Mouse (Mus musculus) brain, embryonic 14.5 days (tissue): ENCODE data around the gene Cycs. TPM values are rescaled to one million over a fixed set of nuclear protein-coding genes. Genes with fewer than 3 reads are reported as not detected.
A peak's percentile ranks its signal among the peaks of the same experiment; 100 is the strongest.

ENCODE experiments used
- DNase-seq: peaks from one replicate; pipeline ENCODE4 v3.0.0-alpha.2; 2011; ENCODE audit warnings: low read depth
- CTCF ChIP-seq: fragments of 200-500 bp; IDR thresholded peaks from 2 replicates; pipeline ENCODE4 v1.5.1; 2012; ENCODE audit warnings: inconsistent platforms, mild to moderate bottlenecking, moderate library complexity, borderline replicate concordance; ENCODE audit not compliant: insufficient read depth, insufficient read length; ENCODE audit errors: extremely low read depth
- POLR2A ChIP-seq: fragments of 200-500 bp; IDR thresholded peaks from 2 replicates; pipeline ENCODE4 v1.6.1; 2012; ENCODE audit warnings: mild to moderate bottlenecking, inconsistent platforms, borderline replicate concordance; ENCODE audit not compliant: poor library complexity, insufficient read depth, insufficient read length, severe bottlenecking; ENCODE audit errors: extremely low read depth
- polyA plus RNA-seq: library from polyadenylated mRNA; depleted of rRNA; stranded (reverse); fragments of >200 nt; gene quantifications from 2 replicates; pipeline ENCODE4 v1.2.3, GENCODE M21; 2012; rRNA removed

The Cycs gene
- 41.3 and 42.7 TPM in 2 replicates for polyA plus RNA-seq

DNA sequence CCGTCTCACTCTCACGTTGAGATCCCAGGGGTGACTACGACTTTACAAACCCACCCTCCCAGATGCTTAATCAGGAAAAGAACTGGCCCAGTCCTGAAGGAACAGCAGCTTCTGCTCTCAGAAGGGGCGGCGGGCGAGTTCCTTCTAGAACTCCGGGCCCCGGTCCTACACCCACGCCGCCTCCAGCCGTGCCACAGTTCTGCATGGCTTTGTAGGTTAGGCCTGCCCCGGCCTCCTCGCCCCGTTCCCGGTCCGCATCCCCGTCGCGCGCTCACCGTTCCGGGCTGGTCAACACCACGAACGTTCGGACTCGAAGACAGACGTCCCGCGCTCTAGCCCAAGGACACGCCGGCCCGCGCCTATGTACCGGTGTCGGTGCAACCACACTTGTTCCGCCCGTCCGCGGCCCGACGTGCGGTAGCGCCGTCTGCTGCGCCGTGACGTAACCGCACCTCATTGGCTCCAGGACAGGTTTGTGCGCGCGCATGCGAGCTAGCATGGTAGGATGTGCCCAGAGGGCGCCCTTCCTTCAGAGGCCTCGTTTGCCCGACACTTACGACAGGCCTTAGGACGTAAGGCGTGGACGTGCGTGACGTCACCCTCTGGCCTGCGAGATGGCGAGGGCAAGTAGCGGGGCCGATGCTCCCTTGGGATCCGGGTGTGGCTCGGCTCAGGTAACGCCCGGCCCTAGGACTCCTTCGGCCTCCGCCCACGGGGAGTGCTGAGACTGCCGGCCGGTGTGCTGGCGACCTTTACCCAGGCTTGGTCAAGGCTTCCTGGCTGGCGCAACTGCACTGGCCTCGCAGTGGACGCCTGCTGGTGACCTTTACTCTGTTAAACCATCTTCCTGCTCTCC, at the start of gene Cycs:
Gene Cycs, minus strand, starts transcription at position 398 of the 856 bp plus-strand sequence.
- peak; percentile 100 for DNase-seq
- TF ChIP-seq POLR2A = peak; percentile 57; the same call in 1 of the 2 replicates
- TF ChIP-seq CTCF = peak; percentile 4; the same call in 1 of the 2 replicates

DNA sequence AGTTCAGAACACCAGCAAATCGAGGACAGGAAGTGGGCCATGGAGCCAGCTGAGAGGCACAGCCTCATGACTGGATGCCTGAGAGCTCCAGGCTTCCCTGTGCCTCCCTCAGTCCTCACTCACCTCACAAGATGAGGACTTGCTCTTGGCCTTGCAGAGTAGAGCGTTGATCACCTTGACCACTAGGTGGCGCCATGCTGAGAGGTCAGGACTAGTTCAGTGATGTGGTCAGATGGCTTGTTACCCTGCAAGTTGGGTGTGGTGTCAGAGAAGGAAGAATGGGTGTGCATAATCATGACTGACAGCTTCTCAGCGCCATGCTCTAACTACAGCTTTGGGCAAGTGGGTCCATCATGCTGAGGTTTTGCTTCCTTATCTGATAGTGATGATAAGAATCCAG, 35.3 kb upstream of the Cycs start:
- DNase-seq = peak; percentile 35
- TF ChIP-seq POLR2A (no peak), CTCF (peak; percentile 62)

DNA sequence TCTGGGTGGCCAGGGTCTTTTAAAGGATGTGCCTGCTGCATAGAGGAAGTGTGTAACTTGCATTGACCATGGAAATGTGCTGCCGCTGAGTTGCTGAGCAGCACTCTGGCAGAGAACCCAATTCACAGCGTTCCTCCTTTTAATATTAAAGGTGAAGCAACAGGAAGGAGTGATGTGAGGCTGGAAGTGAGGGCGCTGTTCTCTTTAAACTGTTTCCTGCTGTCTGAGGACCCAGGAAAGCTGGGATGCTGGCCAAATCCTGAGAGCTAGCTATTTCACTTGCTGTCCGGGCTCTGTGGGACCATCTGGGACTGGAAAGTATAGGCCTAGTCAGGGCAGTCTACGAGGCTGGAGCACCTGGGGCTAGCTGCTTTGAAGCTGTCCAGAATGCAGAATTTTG, 32.2 kb upstream of the Cycs start:
- TF ChIP-seq CTCF (no peak), POLR2A (no peak)
- peak; percentile 74 for DNase-seq

DNA sequence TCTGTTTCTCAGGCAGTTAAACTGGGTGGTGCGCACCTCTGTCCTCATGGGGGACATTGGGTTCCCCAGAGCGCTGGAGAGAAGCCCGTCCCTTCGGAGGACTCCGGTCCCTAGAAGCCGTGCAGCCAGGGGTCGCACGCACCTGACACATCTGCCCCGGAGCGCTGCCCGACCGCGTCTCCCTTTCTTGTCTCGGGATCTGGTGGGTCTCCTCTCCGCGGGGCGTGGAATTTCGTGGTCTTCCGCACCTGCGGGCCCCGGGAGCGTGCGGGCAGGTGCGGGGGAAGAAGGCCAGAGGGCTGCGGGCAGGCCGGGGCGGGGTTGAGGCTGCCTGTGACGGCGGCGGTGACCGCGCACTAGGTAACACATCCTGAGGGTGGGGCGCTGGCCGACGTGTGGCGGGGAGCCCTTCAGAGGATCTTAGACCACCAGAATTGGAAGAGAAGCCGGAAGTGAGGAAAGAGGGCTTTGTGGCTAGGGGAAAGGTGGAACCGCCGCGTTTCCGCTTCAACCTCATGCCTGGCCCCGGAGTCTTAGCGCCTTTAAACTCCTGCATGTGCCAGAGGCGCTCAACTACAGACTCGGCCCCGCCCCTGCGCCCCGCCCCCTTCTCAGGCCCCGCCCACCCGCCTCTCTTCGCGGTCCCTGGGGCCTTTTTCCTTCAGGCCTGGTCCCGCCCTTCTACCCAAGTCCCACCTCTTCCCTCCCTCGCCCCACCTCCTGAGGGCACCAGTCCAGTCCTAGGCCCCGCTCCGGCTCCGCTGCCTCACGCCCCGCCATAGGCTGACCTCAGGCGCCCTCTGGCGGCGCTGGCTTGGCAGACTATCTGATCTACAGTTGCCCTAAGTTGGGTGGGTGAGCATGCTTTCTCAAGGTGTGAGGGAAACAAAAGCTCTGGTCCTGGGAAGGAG, 30.2 kb upstream of the Cycs start, which contains the start of gene 4921507P07Rik:
Gene 4921507P07Rik, minus strand, starts transcription at position 332 of the 911 bp plus-strand sequence.
- TF ChIP-seq CTCF (peak; percentile 75), POLR2A (no peak)
- DNase-seq = peak; percentile 96

DNA sequence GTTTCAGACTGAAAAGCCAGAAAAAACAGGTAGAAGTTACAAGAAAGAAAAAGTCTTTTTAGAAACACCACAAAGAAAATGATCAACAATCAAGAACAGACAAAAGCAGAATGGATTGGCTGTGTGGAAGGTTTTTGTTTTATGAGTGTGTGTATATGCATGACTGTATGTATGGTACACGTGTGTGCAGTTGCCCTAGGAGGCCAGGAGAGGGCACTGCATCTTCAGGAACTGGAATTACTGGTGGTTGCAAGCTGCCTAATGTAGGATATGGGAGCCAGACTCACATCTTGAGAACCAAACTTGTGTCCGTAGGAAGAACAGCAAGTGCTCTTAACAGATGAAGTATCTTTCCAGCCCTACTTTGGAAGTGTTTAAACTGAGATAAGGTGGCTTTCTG, 28.0 kb upstream of the Cycs start:
- no peak for DNase-seq
- no peak for TF ChIP-seq POLR2A
- no peak; the same call in 1 of the 2 replicates for TF ChIP-seq CTCF

DNA sequence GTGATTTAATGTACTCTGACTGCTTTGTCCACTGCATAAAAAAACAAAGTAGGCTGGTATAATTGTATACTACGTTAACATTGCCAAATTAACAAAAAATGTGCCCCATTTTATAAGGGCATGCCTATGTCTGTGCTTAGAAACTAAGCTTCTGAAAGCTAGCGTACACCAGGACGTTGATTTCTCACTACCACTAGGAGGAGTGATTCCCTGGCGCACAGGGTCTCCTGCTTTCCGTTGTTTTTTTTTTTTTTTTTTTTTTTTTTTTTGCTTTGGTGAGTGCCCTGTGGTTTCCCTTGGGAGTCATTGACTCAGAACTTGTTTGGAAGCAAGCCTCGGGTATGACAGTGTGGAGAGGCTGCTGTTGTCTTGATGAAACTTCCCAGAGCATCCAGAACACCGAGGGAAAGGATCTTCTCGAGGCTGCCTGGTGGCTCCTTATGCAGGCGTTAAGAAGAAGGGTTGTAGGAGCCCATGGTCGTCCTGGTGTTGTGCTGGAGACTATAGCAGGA, 27.1 kb upstream of the Cycs start:
- no peak for TF ChIP-seq POLR2A
- TF ChIP-seq CTCF = no peak
- no peak for DNase-seq

DNA sequence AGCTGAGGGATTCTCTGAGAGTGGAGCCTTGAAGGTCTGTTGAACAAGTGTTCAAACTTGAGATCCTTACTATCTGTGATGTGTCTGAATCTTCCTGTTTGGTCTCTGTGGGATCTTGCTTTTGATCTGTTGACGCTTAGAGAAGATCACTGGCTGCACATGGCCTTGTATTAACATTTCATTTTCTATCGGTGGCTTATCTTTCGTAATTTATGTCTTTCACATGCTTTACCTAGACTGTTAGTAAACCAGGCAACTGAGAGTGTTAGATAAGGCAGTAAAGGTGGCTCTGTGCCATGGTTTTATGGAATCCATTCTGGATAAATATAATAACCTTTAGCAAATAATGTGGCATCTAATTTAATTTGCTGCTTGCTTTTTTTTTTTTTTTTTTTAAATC, 23.9 kb upstream of the Cycs start:
- no peak for DNase-seq
- TF ChIP-seq POLR2A = no peak
- TF ChIP-seq CTCF = no peak

DNA sequence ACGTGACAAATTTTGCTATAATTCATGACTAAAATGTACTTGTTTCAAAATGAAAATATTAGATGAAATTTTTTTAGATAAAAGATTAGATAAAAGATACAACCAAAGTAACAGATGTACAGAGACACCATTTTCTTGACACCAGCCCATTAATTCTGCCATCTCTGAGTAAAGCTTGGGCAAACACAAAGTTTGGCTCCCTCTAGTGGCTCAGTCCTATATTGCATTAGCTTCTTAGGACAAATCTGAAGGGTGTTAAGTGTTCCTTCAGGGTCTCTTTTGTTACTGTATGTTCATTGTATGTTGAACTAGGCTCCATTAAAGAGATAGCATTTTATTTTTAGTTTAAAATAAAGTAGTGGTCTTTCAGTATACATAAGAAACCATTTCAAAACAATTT, 21.9 kb upstream of the Cycs start:
- TF ChIP-seq CTCF (peak; percentile 69; the same call in 1 of the 2 replicates), POLR2A (no peak)
- DNase-seq = peak; percentile 89

DNA sequence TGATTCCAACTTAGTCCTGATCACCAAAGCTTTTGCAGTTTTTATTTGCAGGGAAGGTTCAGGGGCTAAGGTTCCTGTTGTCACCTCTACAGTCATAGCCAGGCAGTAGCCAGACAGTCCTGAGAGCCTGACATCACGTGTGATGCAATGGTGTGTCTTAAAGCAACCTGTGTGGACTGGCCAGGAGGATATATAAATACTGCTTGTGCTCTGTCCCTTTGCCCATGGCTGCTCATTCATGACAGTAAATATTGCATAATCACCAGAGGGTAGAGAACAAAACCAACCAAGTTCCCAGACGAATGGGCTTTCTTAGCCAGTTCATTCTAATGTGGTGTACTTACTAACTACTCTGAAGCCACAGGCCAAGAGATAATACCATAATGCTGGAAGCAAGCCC, 21.1 kb upstream of the Cycs start:
- no peak for DNase-seq
- TF ChIP-seq POLR2A (no peak), CTCF (no peak)

DNA sequence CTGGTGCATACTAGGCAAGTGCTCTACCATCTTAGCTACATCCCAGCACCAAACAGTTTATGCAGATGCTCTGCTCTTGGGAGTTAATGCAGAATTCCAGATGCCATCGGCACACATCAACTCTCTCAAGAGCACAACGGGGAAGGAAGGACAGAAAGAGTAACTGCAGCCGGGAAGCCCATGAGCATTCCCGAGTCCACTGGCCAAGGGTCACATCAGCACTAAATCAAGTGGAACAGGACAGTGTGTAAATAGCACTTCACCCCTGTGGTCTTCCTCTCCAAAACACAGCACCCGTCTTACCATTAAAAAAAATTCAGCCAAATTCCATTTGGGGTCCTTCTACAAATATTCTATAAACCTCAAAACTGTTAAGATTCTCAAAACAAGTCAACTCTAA, 20.0 kb upstream of the Cycs start:
- no peak for DNase-seq
- TF ChIP-seq CTCF = no peak

DNA sequence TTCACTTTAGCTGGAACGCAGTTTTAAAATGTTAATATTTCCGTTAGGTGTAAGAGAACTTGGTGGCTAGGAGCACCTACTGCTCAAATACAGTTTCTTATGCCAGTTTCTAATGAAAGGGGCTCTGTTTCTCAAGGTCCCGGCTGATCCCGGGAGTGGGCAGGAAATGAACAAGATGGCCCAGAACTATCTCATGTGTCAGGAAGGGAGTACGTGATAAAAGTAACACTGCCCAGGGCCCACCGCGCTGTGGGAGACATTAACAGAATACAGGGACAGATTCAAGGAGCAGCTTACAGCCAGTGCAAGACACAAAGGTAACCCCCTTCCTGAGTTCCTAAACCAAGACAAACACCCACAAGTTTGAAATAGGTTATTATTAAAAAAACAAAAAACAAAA, 19.4 kb upstream of the Cycs start:
- no peak for DNase-seq

More for the DNA sequence above, 19.4 kb upstream of the Cycs start:
- no peak for TF ChIP-seq CTCF
- TF ChIP-seq POLR2A = no peak
